Mouse (Mus musculus) embryonic fibroblast, embryonic 13.5 days (primary cell): ENCODE measurements around the gene Them4. TPM values are rescaled to one million over a fixed set of nuclear protein-coding genes. Genes with fewer than 3 reads are reported as not detected.

ENCODE experiments used
- H3K27ac ChIP-seq: 2 replicates; pipeline ENCODE4 v1.5.1; 2012; ENCODE audit warnings: low read length, control low read depth, inconsistent platforms; ENCODE audit not compliant: insufficient read depth
- H3K4me1 ChIP-seq: 2 replicates; pipeline ENCODE4 v1.6.1; 2011; ENCODE audit warnings: low read length; ENCODE audit not compliant: control insufficient read depth, insufficient read depth
- H3K4me3 ChIP-seq: 2 replicates; pipeline ENCODE4 v1.5.1; 2011; ENCODE audit warnings: mild to moderate bottlenecking, control low read depth, low read length; ENCODE audit not compliant: insufficient read depth
- CTCF ChIP-seq: IDR thresholded peaks from 2 replicates; pipeline ENCODE4 v1.5.1; 2011; ENCODE audit warnings: mild to moderate bottlenecking, control low read depth, low read length, moderate library complexity, borderline replicate concordance; ENCODE audit not compliant: insufficient read depth
- POLR2A ChIP-seq: IDR thresholded peaks from 2 replicates; pipeline ENCODE4 v1.6.1; 2011; ENCODE audit warnings: low read depth, mild to moderate bottlenecking, control low read depth, low read length, moderate library complexity
- polyA plus RNA-seq: library from polyadenylated mRNA; stranded (reverse); fragments of >200 nt; gene quantifications from 2 replicates; pipeline ENCODE4 v1.2.4, GENCODE M21; 2011; ENCODE audit warnings: low read depth; ENCODE audit not compliant: missing spikeins, insufficient read length

The Them4 gene
- polyA plus RNA-seq, 1 experiment, result 10.6 TPM

GRCm38 (mm10) chr3:94334442-94334841, 24.6 kb downstream of the Them4 start:
- Histone ChIP-seq H3K4me3 (no peak overlapping the region), H3K4me1 (no peaks in the 10 kb centered on the region), H3K27ac (no peak overlapping the region)
- TF ChIP-seq CTCF (no peak), POLR2A (no peak)

GRCm38 (mm10) chr3:94338522-94338921, 28.6 kb downstream of the Them4 start:
- Histone ChIP-seq H3K27ac (no peak overlapping the region), H3K4me1 (no peaks in the 10 kb centered on the region), H3K4me3 (no peak overlapping the region)
- TF ChIP-seq POLR2A (no peak), CTCF (no peak)

GRCm38 (mm10) chr3:94341959-94342422, 32.1 kb downstream of the Them4 start, which contains the start of gene Them5:
Them5 (plus strand) TSS chr3:94342099.
- no peak within 1 kb of the TSS for H3K27ac ChIP-seq
- H3K4me3 ChIP-seq, result no peak within 1 kb of the TSS
- TF ChIP-seq POLR2A (no peak), CTCF (no peak)
- no peaks in the 10 kb centered on the region for H3K4me1 ChIP-seq

- H3K4me1 ChIP-seq, result no peaks in the 10 kb centered on the region
- H3K27ac ChIP-seq, result no peak overlapping the region
- TF ChIP-seq CTCF (no peak), POLR2A (no peak)
- H3K4me3 ChIP-seq, result no peak overlapping the region
Observed at GRCm38 (mm10) chr3:94342552-94342951, 32.7 kb downstream of the Them4 start.

GRCm38 (mm10) chr3:94344182-94344581, 34.3 kb downstream of the Them4 start:
- Histone ChIP-seq H3K4me3 (no peak overlapping the region), H3K27ac (no peak overlapping the region), H3K4me1 (no peaks in the 10 kb centered on the region)
- TF ChIP-seq CTCF (no peak), POLR2A (no peak)

- TF ChIP-seq CTCF, result no peak
- no peak for TF ChIP-seq POLR2A
- no peaks in the 10 kb centered on the region for H3K4me1 ChIP-seq
- no peak overlapping the region for H3K27ac ChIP-seq
- no peak overlapping the region for H3K4me3 ChIP-seq
Observed at GRCm38 (mm10) chr3:94344897-94345296, 35.0 kb downstream of the Them4 start.

GRCm38 (mm10) chr3:94348146-94348545, 38.3 kb downstream of the Them4 start:
- Histone ChIP-seq H3K4me3 (no peak overlapping the region), H3K27ac (no peak overlapping the region), H3K4me1 (no peaks in the 10 kb centered on the region)
- TF ChIP-seq POLR2A (no peak), CTCF (no peak)

- H3K4me3 ChIP-seq, result no peak overlapping the region
- H3K4me1 ChIP-seq, result no peaks in the 10 kb centered on the region
- TF ChIP-seq POLR2A, result no peak
- TF ChIP-seq CTCF, result peak; percentile 36; the same call in 1 of the 2 replicates
- H3K27ac ChIP-seq, result no peak overlapping the region
Observed at GRCm38 (mm10) chr3:94360812-94361211, 50.9 kb downstream of the Them4 start.

- H3K27ac ChIP-seq, result no peak within 1 kb of the TSS
- no peak within 1 kb of the TSS for H3K4me3 ChIP-seq
- H3K4me1 ChIP-seq, result no peaks in the 10 kb centered on the region
- TF ChIP-seq POLR2A (no peak), CTCF (no peak)
Observed at GRCm38 (mm10) chr3:94362138-94362537, 52.2 kb downstream of the Them4 start, which contains the start of gene C2cd4d. C2cd4d (plus strand) TSS chr3:94362438.

GRCm38 (mm10) chr3:94363291-94364153, 53.6 kb downstream of the Them4 start:
- Histone ChIP-seq H3K4me3 (peak overlapping the region; percentile 4; the same call in 1 of the 2 replicates), H3K4me1 (no peaks in the 10 kb centered on the region), H3K27ac (no peak overlapping the region)
- TF ChIP-seq POLR2A (no peak), CTCF (no peak)
